Mouse (Mus musculus) bone marrow macrophage, adult 2 months (primary cell): ENCODE measurements at regions not wholly inside any gene's neighbourhood (a gene's known extent, or its start where the extent isn't known, plus 50 kb on each side); places are given as distances from the start of the nearest gene placed in this dataset.

Experiments
- CTCF ChIP-seq: IDR thresholded peaks from 2 replicates; pipeline ENCODE4 v1.5.1; 2012; ENCODE audit warnings: low read depth, mild to moderate bottlenecking, low read length, moderate library complexity
- POLR2A ChIP-seq: IDR thresholded peaks from 2 replicates; pipeline ENCODE4 v1.6.1; 2012; ENCODE audit warnings: mild to moderate bottlenecking, low read depth, low read length, borderline replicate concordance

DNA sequence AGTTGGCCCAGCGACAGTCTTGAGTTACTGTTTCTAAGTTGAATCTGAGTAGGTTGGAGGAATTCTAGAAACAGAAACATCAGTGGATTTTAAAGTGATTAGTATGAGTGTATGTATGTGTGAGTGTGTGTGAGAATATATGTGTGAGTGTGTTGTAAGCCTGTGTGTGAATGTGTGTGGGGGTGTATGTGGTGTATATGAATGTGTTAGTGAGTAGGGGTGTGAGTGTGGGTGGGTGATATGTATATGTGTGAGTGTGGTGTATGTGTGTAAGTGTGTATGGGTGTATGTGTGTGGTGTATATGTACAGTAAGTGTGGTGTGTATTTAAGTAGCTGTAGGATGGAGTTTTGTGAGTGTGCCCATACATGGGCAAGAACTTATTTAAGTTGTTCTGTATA, 197.6 kb upstream of the Stxbp5 start:
- TF ChIP-seq POLR2A (no peak), CTCF (no peak)
